Mouse (Mus musculus): ENCODE data around the gene Tnrc18. TPM values are rescaled to one million over a fixed set of nuclear protein-coding genes. Genes with fewer than 3 reads are reported as not detected.

The Tnrc18 gene
- polyA plus RNA-seq, 1 experiment: 48.6 TPM

GRCm38 (mm10) chr5:142816031-142816810, 1.2 kb downstream of the Tnrc18 start:
- DNase-seq: no peak

GRCm38 (mm10) chr5:142815421-142816001, 2.0 kb downstream of the Tnrc18 start:
- H3K36me3 ChIP-seq (ENCODE audit: control insufficient read depth, insufficient read depth, low read length): no peaks in the 10 kb centered on the region
- H3K27me3 ChIP-seq (ENCODE audit: control insufficient read depth, insufficient read depth, low read length): peaks cover 36% of the 10 kb centered on the region
- no peak for DNase-seq
- peak overlapping the region; percentile 32 for H3K4me3 ChIP-seq (ENCODE audit: control insufficient read depth, insufficient read depth, low read length)
- peak overlapping the region; percentile 27; the same call in 1 of the 2 replicates for H3K27ac ChIP-seq (ENCODE audit: control insufficient read depth, insufficient read depth, low read length)
- TF ChIP-seq POLR2A (IDR thresholded peaks at IDR 0.05; ENCODE audit: control insufficient read depth, extremely low read depth, insufficient read depth, low read length, poor library complexity) (no peak), CTCF (IDR thresholded peaks at IDR 0.05; ENCODE audit: borderline replicate concordance, control insufficient read depth, extremely low read depth, insufficient read depth, low read length, poor library complexity) (no peak)
- under 1% methylated on average over 30 of the region's 30 CpGs for WGBS
- peaks cover 18% of the 10 kb centered on the region for H3K4me1 ChIP-seq (replicated peaks; ENCODE audit: control insufficient read depth, insufficient read depth, low read length)

More at GRCm38 (mm10) chr5:142816031-142816810, 1.2 kb downstream of the Tnrc18 start:
- H3K27ac ChIP-seq (ENCODE audit: control insufficient read depth, insufficient read depth, low read length): peak overlapping the region; percentile 21; the same call in 1 of the 2 replicates
- no peaks in the 10 kb centered on the region for H3K36me3 ChIP-seq (ENCODE audit: control insufficient read depth, insufficient read depth, low read length)
- peak overlapping the region; percentile 52 for H3K4me3 ChIP-seq (ENCODE audit: control insufficient read depth, insufficient read depth, low read length)
- TF ChIP-seq CTCF (IDR thresholded peaks at IDR 0.05; ENCODE audit: borderline replicate concordance, control insufficient read depth, extremely low read depth, insufficient read depth, low read length, poor library complexity): no peak
- no peak for TF ChIP-seq POLR2A (IDR thresholded peaks at IDR 0.05; ENCODE audit: control insufficient read depth, extremely low read depth, insufficient read depth, low read length, poor library complexity)
- under 1% methylated on average over 39 of the region's 39 CpGs for WGBS
- peaks cover 18% of the 10 kb centered on the region for H3K4me1 ChIP-seq (replicated peaks; ENCODE audit: control insufficient read depth, insufficient read depth, low read length)
- peaks cover 41% of the 10 kb centered on the region for H3K27me3 ChIP-seq (ENCODE audit: control insufficient read depth, insufficient read depth, low read length)

- 1% methylated on average over 62 of the region's 62 CpGs for WGBS
- TF ChIP-seq POLR2A (IDR thresholded peaks at IDR 0.05; ENCODE audit: control insufficient read depth, extremely low read depth, insufficient read depth, low read length, poor library complexity) (no peak), CTCF (IDR thresholded peaks at IDR 0.05; ENCODE audit: borderline replicate concordance, control insufficient read depth, extremely low read depth, insufficient read depth, low read length, poor library complexity) (0 out of 2 replicates have a peak, but pooled peaks have one; percentile 9)
- DNase-seq: no peak
- Histone ChIP-seq H3K27ac (ENCODE audit: control insufficient read depth, insufficient read depth, low read length) (peak overlapping the region; percentile 27; the same call in 1 of the 2 replicates), H3K27me3 (ENCODE audit: control insufficient read depth, insufficient read depth, low read length) (peaks cover 32% of the 10 kb centered on the region), H3K4me1 (replicated peaks; ENCODE audit: control insufficient read depth, insufficient read depth, low read length) (peaks cover 18% of the 10 kb centered on the region), H3K4me3 (ENCODE audit: control insufficient read depth, insufficient read depth, low read length) (peak overlapping the region; percentile 32), H3K36me3 (ENCODE audit: control insufficient read depth, insufficient read depth, low read length) (no peaks in the 10 kb centered on the region)
These were observed 2.6 kb downstream of the Tnrc18 start for GRCm38 (mm10) chr5:142814711-142815420.

- no peak for DNase-seq
- WGBS: 15% methylated on average over 22 of the region's 22 CpGs
- TF ChIP-seq CTCF (IDR thresholded peaks at IDR 0.05; ENCODE audit: borderline replicate concordance, control insufficient read depth, extremely low read depth, insufficient read depth, low read length, poor library complexity) (no peak), POLR2A (IDR thresholded peaks at IDR 0.05; ENCODE audit: control insufficient read depth, extremely low read depth, insufficient read depth, low read length, poor library complexity) (no peak)
These were observed 3.3 kb downstream of the Tnrc18 start for GRCm38 (mm10) chr5:142814161-142814651.

GRCm38 (mm10) chr5:142813722-142814111, 3.7 kb downstream of the Tnrc18 start:
- Histone ChIP-seq H3K27ac (ENCODE audit: control insufficient read depth, insufficient read depth, low read length) (no peak overlapping the region), H3K4me1 (replicated peaks; ENCODE audit: control insufficient read depth, insufficient read depth, low read length) (peaks cover 18% of the 10 kb centered on the region), H3K36me3 (ENCODE audit: control insufficient read depth, insufficient read depth, low read length) (no peaks in the 10 kb centered on the region), H3K4me3 (ENCODE audit: control insufficient read depth, insufficient read depth, low read length) (peak overlapping the region; percentile 10; the same call in 1 of the 2 replicates), H3K27me3 (ENCODE audit: control insufficient read depth, insufficient read depth, low read length) (peaks cover 32% of the 10 kb centered on the region)
- 62% methylated on average over 23 of the region's 23 CpGs for WGBS
- no peak for TF ChIP-seq CTCF (IDR thresholded peaks at IDR 0.05; ENCODE audit: borderline replicate concordance, control insufficient read depth, extremely low read depth, insufficient read depth, low read length, poor library complexity)
- no peak for TF ChIP-seq POLR2A (IDR thresholded peaks at IDR 0.05; ENCODE audit: control insufficient read depth, extremely low read depth, insufficient read depth, low read length, poor library complexity)
- DNase-seq: no peak

More at GRCm38 (mm10) chr5:142814161-142814651, 3.3 kb downstream of the Tnrc18 start:
- Histone ChIP-seq H3K27ac (ENCODE audit: control insufficient read depth, insufficient read depth, low read length) (no peak overlapping the region), H3K36me3 (ENCODE audit: control insufficient read depth, insufficient read depth, low read length) (no peaks in the 10 kb centered on the region), H3K4me3 (ENCODE audit: control insufficient read depth, insufficient read depth, low read length) (peak overlapping the region; percentile 10; the same call in 1 of the 2 replicates), H3K27me3 (ENCODE audit: control insufficient read depth, insufficient read depth, low read length) (peaks cover 32% of the 10 kb centered on the region), H3K4me1 (replicated peaks; ENCODE audit: control insufficient read depth, insufficient read depth, low read length) (peaks cover 18% of the 10 kb centered on the region)
